Mouse (Mus musculus) embryonic facial prominence, embryonic 12.5 days (tissue): Measurements from ENCODE around the gene Sulf2. TPM values are rescaled to one million over a fixed set of nuclear protein-coding genes. Genes with fewer than 3 reads are reported as not detected.

Source experiments
- ATAC-seq: fragments of 200-750 bp; cut with Nextera tagmentation; 2 replicates; pipeline ENCODE4 v1.8.0; 2017; ENCODE audit not compliant: insufficient number of reproducible peaks, insufficient read depth, low FRiP score, low TSS enrichment
- H3K27ac ChIP-seq: fragments of 300-500 bp; sonication (generic); 2 replicates; pipeline ENCODE4 v1.5.1; 2016; ENCODE audit warnings: mild to moderate bottlenecking
- H3K27me3 ChIP-seq: fragments of 300-500 bp; sonication (generic); 2 replicates; pipeline ENCODE4 v1.6.1; 2016; ENCODE audit warnings: mild to moderate bottlenecking, moderate library complexity
- H3K36me3 ChIP-seq: fragments of 300-500 bp; sonication (generic); 2 replicates; pipeline ENCODE4 v1.6.1; 2016; ENCODE audit warnings: mild to moderate bottlenecking
- H3K4me1 ChIP-seq: fragments of 300-500 bp; sonication (generic); 2 replicates; pipeline ENCODE4 v1.6.1; 2016
- H3K4me2 ChIP-seq: fragments of 300-500 bp; sonication (generic); replicated peaks from 2 replicates; pipeline ENCODE4 v1.6.1; 2016; ENCODE audit warnings: mild to moderate bottlenecking, moderate library complexity
- H3K4me3 ChIP-seq: fragments of 300-500 bp; sonication (generic); 2 replicates; pipeline ENCODE4 v1.5.1; 2016; ENCODE audit warnings: mild to moderate bottlenecking
- H3K9ac ChIP-seq: fragments of 300-500 bp; sonication (generic); 2 replicates; pipeline ENCODE4 v1.6.1; 2016; ENCODE audit warnings: mild to moderate bottlenecking, moderate library complexity
- H3K9me3 ChIP-seq: fragments of 300-500 bp; sonication (generic); 2 replicates; pipeline ENCODE4 v1.6.1; 2016; ENCODE audit warnings: mild to moderate bottlenecking, moderate library complexity
- WGBS: fragments of 180-500 bp; shearing (Covaris S2); methylation state at CpG from one replicate; pipeline ENCODE4 v1.1.7; 2016; 5-methylcytosine and 5-hydroxymethylcytosine counted together
- polyA plus RNA-seq: library from polyadenylated mRNA; unstranded; fragments of >200 nt; fragmentation: Nextera tagmentation; extraction: Ambion mirVana; gene quantifications from 2 replicates; pipeline ENCODE4 v1.2.1, GENCODE M21; 2016

The Sulf2 gene
- 229 and 238 TPM in 2 replicates for polyA plus RNA-seq

GRCm38 (mm10) chr2:166155454-166155815 is at the start of gene Sulf2:
TSS of gene Sulf2 (minus strand) at chr2:166155663.
- Histone ChIP-seq H3K4me2 (peak within 1 kb of the TSS; percentile 73), H3K27ac (peak within 1 kb of the TSS; percentile 99), H3K4me3 (peak within 1 kb of the TSS; percentile 78), H3K36me3 (no peaks in the 10 kb centered on the region), H3K4me1 (peaks cover 60% of the 10 kb centered on the region), H3K9me3 (no peaks in the 10 kb centered on the region), H3K9ac (peak within 1 kb of the TSS; percentile 98), H3K27me3 (no peaks in the 10 kb centered on the region)
- peak; percentile 59; the same call in 1 of the 2 replicates for ATAC-seq
- WGBS = under 1% methylated on average over 23 of the region's 23 CpGs

- no peaks in the 10 kb centered on the region for H3K27me3 ChIP-seq
- no peak for ATAC-seq
- no peak overlapping the region for H3K9ac ChIP-seq
- H3K9me3 ChIP-seq = no peaks in the 10 kb centered on the region
- no peak overlapping the region for H3K27ac ChIP-seq
- H3K4me1 ChIP-seq = peaks cover 29% of the 10 kb centered on the region
- no peak overlapping the region for H3K4me3 ChIP-seq
- no peaks in the 10 kb centered on the region for H3K36me3 ChIP-seq
- no peak overlapping the region for H3K4me2 ChIP-seq
- WGBS = 81% methylated on average over 13 of the region's 13 CpGs
Measured at GRCm38 (mm10) chr2:166204174-166204573, 48.7 kb upstream of the Sulf2 start.

GRCm38 (mm10) chr2:166203647-166204046 is 48.2 kb upstream of the Sulf2 start:
- H3K4me2 ChIP-seq = no peak overlapping the region
- peaks cover 25% of the 10 kb centered on the region; the same call in 1 of the 2 replicates for H3K4me1 ChIP-seq
- H3K4me3 ChIP-seq = no peak overlapping the region
- H3K9ac ChIP-seq = no peak overlapping the region
- ATAC-seq = no peak
- H3K27ac ChIP-seq = no peak overlapping the region
- H3K27me3 ChIP-seq = no peaks in the 10 kb centered on the region
- WGBS = 79% methylated on average over 10 of the region's 12 CpGs
- H3K36me3 ChIP-seq = no peaks in the 10 kb centered on the region
- no peaks in the 10 kb centered on the region for H3K9me3 ChIP-seq

GRCm38 (mm10) chr2:166197964-166198363 is 42.5 kb upstream of the Sulf2 start:
- ATAC-seq = no peak
- no peaks in the 10 kb centered on the region for H3K36me3 ChIP-seq
- peaks cover 41% of the 10 kb centered on the region for H3K4me1 ChIP-seq
- no peak overlapping the region for H3K9ac ChIP-seq
- no peak overlapping the region for H3K27ac ChIP-seq
- no peak overlapping the region for H3K4me2 ChIP-seq
- WGBS = 51% methylated on average over 7 of the region's 7 CpGs
- H3K4me3 ChIP-seq = no peak overlapping the region
- no peaks in the 10 kb centered on the region for H3K27me3 ChIP-seq
- peaks cover 3% of the 10 kb centered on the region; the same call in 1 of the 2 replicates for H3K9me3 ChIP-seq

GRCm38 (mm10) chr2:166197064-166197463 is 41.6 kb upstream of the Sulf2 start:
- H3K27ac ChIP-seq = no peak overlapping the region
- no peak overlapping the region for H3K4me3 ChIP-seq
- H3K27me3 ChIP-seq = no peaks in the 10 kb centered on the region
- no peak overlapping the region for H3K4me2 ChIP-seq
- H3K9me3 ChIP-seq = peaks cover 3% of the 10 kb centered on the region; the same call in 1 of the 2 replicates
- H3K36me3 ChIP-seq = no peaks in the 10 kb centered on the region
- no peak for ATAC-seq
- H3K4me1 ChIP-seq = peaks cover 41% of the 10 kb centered on the region
- H3K9ac ChIP-seq = no peak overlapping the region
- WGBS = 36% methylated on average over 6 of the region's 6 CpGs

DNA sequence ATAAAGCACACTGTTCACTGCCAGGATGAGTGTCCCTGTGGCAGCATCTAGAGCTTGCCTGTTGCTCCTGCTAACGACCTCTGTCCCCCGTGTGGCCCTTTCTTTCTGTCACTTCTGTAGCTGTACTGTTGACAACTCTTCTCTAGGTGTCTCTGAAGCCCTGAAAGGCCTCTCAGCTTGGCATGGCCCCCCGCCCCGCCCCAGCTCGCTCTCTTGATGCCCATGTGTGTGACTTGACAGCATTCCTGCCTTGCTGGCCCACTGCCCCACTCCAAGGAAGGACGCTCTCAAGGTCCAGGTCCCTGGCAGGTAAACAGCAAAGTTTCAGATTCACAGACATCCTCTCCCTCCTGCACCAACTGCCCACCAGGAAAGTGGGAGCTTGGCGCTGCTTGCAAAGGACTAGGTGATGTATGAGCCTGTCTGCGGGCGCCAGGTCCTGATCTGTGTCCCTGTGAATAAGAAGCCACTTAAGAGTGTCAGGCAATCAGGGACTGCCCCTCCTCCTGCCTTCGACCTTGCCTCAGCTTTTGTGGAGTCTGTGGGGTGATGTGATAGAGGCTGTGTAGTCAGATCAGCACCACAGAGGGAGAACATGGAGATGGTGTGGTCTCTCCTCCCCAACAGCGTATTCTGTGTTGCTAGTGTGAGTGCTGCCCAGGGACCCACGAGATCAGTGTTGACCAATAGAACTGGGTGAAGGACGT is 40.8 kb upstream of the Sulf2 start:
- H3K9ac ChIP-seq = no peak overlapping the region
- no peak for ATAC-seq
- H3K9me3 ChIP-seq = peaks cover 3% of the 10 kb centered on the region; the same call in 1 of the 2 replicates
- H3K27me3 ChIP-seq = no peaks in the 10 kb centered on the region
- H3K36me3 ChIP-seq = no peaks in the 10 kb centered on the region
- 75% methylated on average over 13 of the region's 13 CpGs for WGBS
- no peak overlapping the region for H3K4me2 ChIP-seq
- peaks cover 45% of the 10 kb centered on the region for H3K4me1 ChIP-seq
- H3K27ac ChIP-seq = no peak overlapping the region
- H3K4me3 ChIP-seq = no peak overlapping the region

GRCm38 (mm10) chr2:166195041-166195440 is 39.6 kb upstream of the Sulf2 start:
- H3K27ac ChIP-seq = peak overlapping the region; percentile 12; the same call in 1 of the 2 replicates
- H3K9ac ChIP-seq = no peak overlapping the region
- no peak overlapping the region for H3K4me3 ChIP-seq
- peaks cover 3% of the 10 kb centered on the region; the same call in 1 of the 2 replicates for H3K9me3 ChIP-seq
- 64% methylated on average over 6 of the region's 6 CpGs for WGBS
- no peaks in the 10 kb centered on the region for H3K27me3 ChIP-seq
- no peak overlapping the region for H3K4me2 ChIP-seq
- peaks cover 56% of the 10 kb centered on the region for H3K4me1 ChIP-seq
- no peak for ATAC-seq
- H3K36me3 ChIP-seq = no peaks in the 10 kb centered on the region

- no peaks in the 10 kb centered on the region for H3K27me3 ChIP-seq
- H3K9me3 ChIP-seq = peaks cover 3% of the 10 kb centered on the region; the same call in 1 of the 2 replicates
- peaks cover 61% of the 10 kb centered on the region for H3K4me1 ChIP-seq
- H3K36me3 ChIP-seq = no peaks in the 10 kb centered on the region
- H3K9ac ChIP-seq = no peak overlapping the region
- H3K4me2 ChIP-seq = no peak overlapping the region
- ATAC-seq = no peak
- no peak overlapping the region for H3K27ac ChIP-seq
- WGBS = 61% methylated on average over 16 of the region's 16 CpGs
- H3K4me3 ChIP-seq = no peak overlapping the region
Measured at GRCm38 (mm10) chr2:166194112-166194758, 38.8 kb upstream of the Sulf2 start.

GRCm38 (mm10) chr2:166193509-166193908 is 38.0 kb upstream of the Sulf2 start:
- ATAC-seq = no peak
- H3K4me1 ChIP-seq = peaks cover 59% of the 10 kb centered on the region
- H3K9ac ChIP-seq = no peak overlapping the region
- no peak overlapping the region for H3K4me2 ChIP-seq
- 87% methylated on average over 3 of the region's 3 CpGs for WGBS
- H3K36me3 ChIP-seq = no peaks in the 10 kb centered on the region
- no peaks in the 10 kb centered on the region for H3K27me3 ChIP-seq
- H3K9me3 ChIP-seq = peaks cover 3% of the 10 kb centered on the region; the same call in 1 of the 2 replicates
- H3K4me3 ChIP-seq = no peak overlapping the region
- H3K27ac ChIP-seq = no peak overlapping the region

- Histone ChIP-seq H3K27ac (0 out of 2 replicates have a peak overlapping the region, but pooled peaks have one; percentile 27), H3K27me3 (no peaks in the 10 kb centered on the region), H3K36me3 (no peaks in the 10 kb centered on the region), H3K4me1 (peaks cover 46% of the 10 kb centered on the region), H3K4me2 (no peak overlapping the region), H3K9me3 (peaks cover 3% of the 10 kb centered on the region; the same call in 1 of the 2 replicates), H3K4me3 (no peak overlapping the region), H3K9ac (no peak overlapping the region)
- ATAC-seq = no peak
- WGBS = 54% methylated on average over 8 of the region's 8 CpGs
Measured at GRCm38 (mm10) chr2:166190816-166191215, 35.4 kb upstream of the Sulf2 start.

DNA sequence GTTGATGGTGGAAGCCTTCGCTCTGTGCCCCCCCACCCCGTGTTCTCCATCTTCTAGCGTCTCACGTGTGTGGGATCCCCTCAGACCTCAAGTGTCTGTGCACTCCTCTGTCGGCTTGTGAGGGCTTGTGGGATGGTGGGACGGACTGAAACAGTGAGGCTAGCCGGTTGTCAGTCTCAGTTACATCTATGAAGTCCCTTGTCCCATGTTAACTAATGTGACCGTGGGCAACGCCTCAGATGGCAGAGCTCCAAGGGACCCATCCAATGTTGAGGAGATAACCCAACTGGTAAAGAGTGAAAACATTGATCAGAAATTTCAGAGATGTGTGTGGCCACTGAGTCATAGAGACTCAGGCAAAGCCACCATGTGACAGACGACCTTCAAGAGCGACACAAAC is 33.7 kb upstream of the Sulf2 start:
- WGBS = 95% methylated on average over 11 of the region's 11 CpGs
- H3K9me3 ChIP-seq = peaks cover 3% of the 10 kb centered on the region; the same call in 1 of the 2 replicates
- H3K36me3 ChIP-seq = no peaks in the 10 kb centered on the region
- no peaks in the 10 kb centered on the region for H3K27me3 ChIP-seq
- H3K4me3 ChIP-seq = no peak overlapping the region
- H3K9ac ChIP-seq = no peak overlapping the region
- ATAC-seq = no peak
- H3K27ac ChIP-seq = no peak overlapping the region
- no peak overlapping the region for H3K4me2 ChIP-seq
- peaks cover 35% of the 10 kb centered on the region for H3K4me1 ChIP-seq
